Mouse (Mus musculus): ENCODE results near the gene Arhgef11. TPM values are rescaled to one million over a fixed set of nuclear protein-coding genes. Genes with fewer than 3 reads are reported as not detected.

Arhgef11 gene
- polyA plus RNA-seq, 1 experiment from 2014 or later: 26.2 TPM

- ATAC-seq: no peak
Measured at GRCm38 (mm10) chr3:87769506-87769905, 152.1 kb downstream of the Arhgef11 start.

GRCm38 (mm10) chr3:87770280-87770679 lies 152.9 kb downstream of the Arhgef11 start:
- Histone ChIP-seq H3K9ac (ENCODE audit: low read depth, low read length) (no peak overlapping the region), H3K9me3 (replicated peaks; ENCODE audit: control insufficient read depth, low read length, poor library complexity, severe bottlenecking) (0 out of 2 replicates have a peak, but pooled peaks cover 3% of the 10 kb centered on the region), H3K4me1 (ENCODE audit: control insufficient read depth, insufficient read depth, low read length) (no peaks in the 10 kb centered on the region), H3K27ac (ENCODE audit: low read length) (no peak overlapping the region), H3K4me3 (ENCODE audit: low read depth, low read length) (no peak overlapping the region), H3K27me3 (ENCODE audit: control insufficient read depth, insufficient read depth, low read depth, low read length) (peaks cover 15% of the 10 kb centered on the region), H3K36me3 (ENCODE audit: control insufficient read depth, insufficient read depth, low read length) (no peaks in the 10 kb centered on the region), H3K4me2 (ENCODE audit: low read length) (no peak overlapping the region)
- ATAC-seq: no peak
- 2% methylated on average over 4 of the region's 4 CpGs for WGBS

More at GRCm38 (mm10) chr3:87769506-87769905, 152.1 kb downstream of the Arhgef11 start:
- Histone ChIP-seq H3K27me3 (ENCODE audit: control insufficient read depth, insufficient read depth, low read depth, low read length) (peaks cover 15% of the 10 kb centered on the region), H3K4me2 (ENCODE audit: low read length) (no peak overlapping the region), H3K9me3 (replicated peaks; ENCODE audit: control insufficient read depth, low read length, poor library complexity, severe bottlenecking) (0 out of 2 replicates have a peak, but pooled peaks cover 3% of the 10 kb centered on the region), H3K9ac (ENCODE audit: low read depth, low read length) (no peak overlapping the region), H3K27ac (ENCODE audit: low read length) (no peak overlapping the region), H3K4me3 (ENCODE audit: low read depth, low read length) (no peak overlapping the region), H3K36me3 (ENCODE audit: control insufficient read depth, insufficient read depth, low read length) (no peaks in the 10 kb centered on the region), H3K4me1 (ENCODE audit: control insufficient read depth, insufficient read depth, low read length) (no peaks in the 10 kb centered on the region)
- WGBS: 81% methylated on average over 8 of the region's 8 CpGs

- peaks cover 15% of the 10 kb centered on the region for H3K27me3 ChIP-seq (ENCODE audit: control insufficient read depth, insufficient read depth, low read depth, low read length)
- H3K4me1 ChIP-seq (ENCODE audit: control insufficient read depth, insufficient read depth, low read length): no peaks in the 10 kb centered on the region
- no peak for ATAC-seq
- H3K4me3 ChIP-seq (ENCODE audit: low read depth, low read length): no peak overlapping the region
- 58% methylated on average over 6 of the region's 6 CpGs for WGBS
- H3K9ac ChIP-seq (ENCODE audit: low read depth, low read length): no peak overlapping the region
- H3K36me3 ChIP-seq (ENCODE audit: control insufficient read depth, insufficient read depth, low read length): no peaks in the 10 kb centered on the region
- H3K9me3 ChIP-seq (replicated peaks; ENCODE audit: control insufficient read depth, low read length, poor library complexity, severe bottlenecking): 0 out of 2 replicates have a peak, but pooled peaks cover 3% of the 10 kb centered on the region
- no peak overlapping the region for H3K27ac ChIP-seq (ENCODE audit: low read length)
- H3K4me2 ChIP-seq (ENCODE audit: low read length): no peak overlapping the region
Measured at GRCm38 (mm10) chr3:87771088-87771487, 153.7 kb downstream of the Arhgef11 start.

- ATAC-seq: 0 out of 2 replicates have a peak, but pooled peaks have one; percentile 37
- Histone ChIP-seq H3K4me2 (ENCODE audit: low read length) (0 out of 2 replicates have a peak overlapping the region, but pooled peaks have one; percentile 13), H3K9ac (ENCODE audit: low read depth, low read length) (0 out of 2 replicates have a peak overlapping the region, but pooled peaks have one; percentile 35), H3K4me3 (ENCODE audit: low read depth, low read length) (no peak overlapping the region), H3K27ac (ENCODE audit: low read length) (no peak overlapping the region), H3K27me3 (ENCODE audit: control insufficient read depth, insufficient read depth, low read depth, low read length) (peaks cover 7% of the 10 kb centered on the region), H3K4me1 (ENCODE audit: control insufficient read depth, insufficient read depth, low read length) (no peaks in the 10 kb centered on the region; the same call in 1 of the 2 replicates), H3K36me3 (ENCODE audit: control insufficient read depth, insufficient read depth, low read length) (no peaks in the 10 kb centered on the region), H3K9me3 (replicated peaks; ENCODE audit: control insufficient read depth, low read length, poor library complexity, severe bottlenecking) (no peaks in the 10 kb centered on the region)
- WGBS: 55% methylated on average over 23 of the region's 23 CpGs
Measured at GRCm38 (mm10) chr3:87778283-87778682, 160.9 kb downstream of the Arhgef11 start.

- H3K9ac ChIP-seq (ENCODE audit: low read depth, low read length): no peak overlapping the region
- ATAC-seq: no peak
- no peaks in the 10 kb centered on the region for H3K36me3 ChIP-seq (ENCODE audit: control insufficient read depth, insufficient read depth, low read length)
- no peak overlapping the region for H3K4me2 ChIP-seq (ENCODE audit: low read length)
- H3K9me3 ChIP-seq (replicated peaks; ENCODE audit: control insufficient read depth, low read length, poor library complexity, severe bottlenecking): no peaks in the 10 kb centered on the region
- H3K27me3 ChIP-seq (ENCODE audit: control insufficient read depth, insufficient read depth, low read depth, low read length): peaks cover 7% of the 10 kb centered on the region
- H3K4me3 ChIP-seq (ENCODE audit: low read depth, low read length): no peak overlapping the region
- no peaks in the 10 kb centered on the region; the same call in 1 of the 2 replicates for H3K4me1 ChIP-seq (ENCODE audit: control insufficient read depth, insufficient read depth, low read length)
- no peak overlapping the region for H3K27ac ChIP-seq (ENCODE audit: low read length)
- WGBS: 26% methylated on average over 2 of the region's 2 CpGs
Measured at GRCm38 (mm10) chr3:87779086-87779485, 161.7 kb downstream of the Arhgef11 start.

- H3K4me1 ChIP-seq (ENCODE audit: control insufficient read depth, insufficient read depth, low read length): no peaks in the 10 kb centered on the region; the same call in 1 of the 2 replicates
- WGBS: 84% methylated on average over 25 of the region's 25 CpGs
- H3K4me2 ChIP-seq (ENCODE audit: low read length): no peak overlapping the region
- H3K27ac ChIP-seq (ENCODE audit: low read length): no peak overlapping the region
- H3K27me3 ChIP-seq (ENCODE audit: control insufficient read depth, insufficient read depth, low read depth, low read length): no peaks in the 10 kb centered on the region
- H3K36me3 ChIP-seq (ENCODE audit: control insufficient read depth, insufficient read depth, low read length): no peaks in the 10 kb centered on the region
- no peak for ATAC-seq
- no peak overlapping the region for H3K9ac ChIP-seq (ENCODE audit: low read depth, low read length)
- no peaks in the 10 kb centered on the region for H3K9me3 ChIP-seq (replicated peaks; ENCODE audit: control insufficient read depth, low read length, poor library complexity, severe bottlenecking)
- no peak overlapping the region for H3K4me3 ChIP-seq (ENCODE audit: low read depth, low read length)
Measured at GRCm38 (mm10) chr3:87783282-87784023, 166.1 kb downstream of the Arhgef11 start.

GRCm38 (mm10) chr3:87785156-87785555 lies 167.8 kb downstream of the Arhgef11 start:
- H3K27me3 ChIP-seq (ENCODE audit: control insufficient read depth, insufficient read depth, low read depth, low read length): 0 out of 2 replicates have a peak, but pooled peaks cover under 1% of the 10 kb centered on the region
- no peaks in the 10 kb centered on the region for H3K4me1 ChIP-seq (ENCODE audit: control insufficient read depth, insufficient read depth, low read length)
- H3K36me3 ChIP-seq (ENCODE audit: control insufficient read depth, insufficient read depth, low read length): no peaks in the 10 kb centered on the region
- no peak overlapping the region for H3K4me3 ChIP-seq (ENCODE audit: low read depth, low read length)
- H3K9me3 ChIP-seq (replicated peaks; ENCODE audit: control insufficient read depth, low read length, poor library complexity, severe bottlenecking): no peaks in the 10 kb centered on the region
- no peak overlapping the region for H3K9ac ChIP-seq (ENCODE audit: low read depth, low read length)
- H3K27ac ChIP-seq (ENCODE audit: low read length): no peak overlapping the region
- no peak for ATAC-seq
- H3K4me2 ChIP-seq (ENCODE audit: low read length): no peak overlapping the region
- WGBS: 81% methylated on average over 5 of the region's 5 CpGs

GRCm38 (mm10) chr3:87785626-87786214 lies 168.4 kb downstream of the Arhgef11 start:
- Histone ChIP-seq H3K36me3 (ENCODE audit: control insufficient read depth, insufficient read depth, low read length) (no peaks in the 10 kb centered on the region), H3K4me2 (ENCODE audit: low read length) (no peak overlapping the region), H3K27ac (ENCODE audit: low read length) (no peak overlapping the region), H3K9me3 (replicated peaks; ENCODE audit: control insufficient read depth, low read length, poor library complexity, severe bottlenecking) (no peaks in the 10 kb centered on the region), H3K27me3 (ENCODE audit: control insufficient read depth, insufficient read depth, low read depth, low read length) (0 out of 2 replicates have a peak, but pooled peaks cover 5% of the 10 kb centered on the region), H3K4me1 (ENCODE audit: control insufficient read depth, insufficient read depth, low read length) (no peaks in the 10 kb centered on the region), H3K9ac (ENCODE audit: low read depth, low read length) (no peak overlapping the region), H3K4me3 (ENCODE audit: low read depth, low read length) (no peak overlapping the region)
- no peak for ATAC-seq
- WGBS: 52% methylated on average over 6 of the region's 6 CpGs
